Mouse (Mus musculus): Measurements from ENCODE around the gene Gm3625. TPM values are rescaled to one million over a fixed set of nuclear protein-coding genes. Genes with fewer than 3 reads are reported as not detected.
A peak's percentile ranks its signal among the peaks of the same experiment; 100 is the strongest.

Gm3625 gene
- polyA plus RNA-seq, 1 experiment from 2014 or later = not detected

- Histone ChIP-seq H3K4me2 (ENCODE audit: low read depth, low read length) (no peak overlapping the region), H3K9me3 (ENCODE audit: control insufficient read depth, low read length) (no peaks in the 10 kb centered on the region)
- WGBS = 54% methylated on average over 6 of the region's 6 CpGs
Measured at GRCm38 (mm10) chr12:4595055-4595454, 2.3 kb upstream of the Gm3625 start.

DNA sequence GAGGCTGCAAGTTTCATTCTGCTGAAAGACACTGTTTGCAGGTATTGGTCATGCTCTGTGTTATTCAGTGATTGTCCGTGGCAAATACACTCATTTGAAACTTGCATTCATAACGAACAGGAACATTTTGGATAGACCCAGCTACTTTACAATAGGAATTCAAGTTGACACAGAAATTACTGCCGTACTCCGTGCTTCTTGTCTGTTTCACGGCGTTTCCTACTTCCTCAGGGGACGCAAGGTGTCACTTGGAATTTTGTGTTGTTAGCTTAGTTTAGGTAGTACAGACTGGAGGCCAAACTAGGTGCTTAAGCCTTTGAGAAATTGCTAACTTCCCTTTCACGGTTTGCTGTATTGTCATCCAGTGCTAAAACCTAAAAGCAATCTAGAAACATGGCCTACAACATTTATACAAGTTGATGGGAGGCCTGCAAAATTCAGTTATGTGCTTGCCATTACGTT is 1.2 kb upstream of the Gm3625 start:
- 55% methylated on average over 9 of the region's 9 CpGs for WGBS

More at GRCm38 (mm10) chr12:4595055-4595454, 2.3 kb upstream of the Gm3625 start:
- Histone ChIP-seq H3K4me3 (ENCODE audit: low read length) (no peak overlapping the region), H3K9ac (ENCODE audit: low read depth, low read length) (no peak overlapping the region), H3K27ac (ENCODE audit: low read length) (no peak overlapping the region), H3K4me1 (ENCODE audit: control insufficient read depth, insufficient read depth, low read length) (peaks cover 13% of the 10 kb centered on the region), H3K36me3 (ENCODE audit: control insufficient read depth, insufficient read depth, low read length) (no peaks in the 10 kb centered on the region), H3K27me3 (replicated peaks; ENCODE audit: control insufficient read depth, insufficient read depth, low read length) (no peaks in the 10 kb centered on the region)
- no peak for ATAC-seq

DNA sequence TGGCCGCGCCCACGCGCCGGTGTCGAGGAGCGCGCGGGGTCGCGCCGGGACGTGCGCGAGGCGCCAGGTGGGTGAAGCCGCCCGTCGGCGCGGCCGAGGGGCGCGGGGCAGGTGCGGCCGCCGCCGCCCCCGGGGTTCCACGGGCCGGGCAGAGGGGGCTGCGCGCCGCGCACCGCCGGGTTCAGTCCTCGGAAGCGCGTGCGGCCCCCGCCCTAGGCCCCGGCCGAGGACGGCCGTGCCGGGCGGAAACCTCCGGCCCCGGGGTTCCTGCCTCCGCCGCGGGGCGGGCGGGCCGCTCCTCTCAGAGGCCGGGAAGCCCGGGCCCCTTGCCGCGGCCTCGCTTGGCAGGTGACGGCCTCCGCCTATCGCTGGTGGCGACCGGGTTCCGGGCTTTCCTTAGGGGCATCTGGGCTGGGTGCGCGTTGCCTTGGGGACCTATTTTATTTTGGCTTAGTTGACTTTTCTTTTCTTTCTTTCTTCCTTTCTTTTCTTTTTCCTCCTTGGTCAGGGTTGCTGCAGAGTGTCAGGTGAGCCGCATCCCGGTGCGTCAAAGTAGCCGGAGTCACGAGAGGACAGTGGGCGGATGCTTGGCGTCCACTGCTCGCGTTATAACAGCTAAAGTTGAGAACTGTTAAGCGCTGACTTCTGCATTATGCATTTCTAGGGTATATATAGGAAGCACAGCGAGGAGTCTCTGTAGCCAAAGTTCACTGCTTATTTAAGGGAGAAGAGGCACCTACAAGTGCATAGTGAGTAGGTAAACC is 621 bp upstream of the Gm3625 start:
- no peaks in the 10 kb centered on the region for H3K27me3 ChIP-seq (replicated peaks; ENCODE audit: control insufficient read depth, insufficient read depth, low read length)
- peaks cover 8% of the 10 kb centered on the region for H3K4me1 ChIP-seq (ENCODE audit: control insufficient read depth, insufficient read depth, low read length)
- no peaks in the 10 kb centered on the region for H3K9me3 ChIP-seq (ENCODE audit: control insufficient read depth, low read length)
- H3K4me3 ChIP-seq (ENCODE audit: low read length) = peak overlapping the region; percentile 84
- H3K9ac ChIP-seq (ENCODE audit: low read depth, low read length) = peak overlapping the region; percentile 94
- under 1% methylated on average over 61 of the region's 80 CpGs for WGBS
- no peaks in the 10 kb centered on the region for H3K36me3 ChIP-seq (ENCODE audit: control insufficient read depth, insufficient read depth, low read length)
- peak; percentile 90 for ATAC-seq
- H3K4me2 ChIP-seq (ENCODE audit: low read depth, low read length) = peak overlapping the region; percentile 73
- peak overlapping the region; percentile 91 for H3K27ac ChIP-seq (ENCODE audit: low read length)

More for the DNA sequence above, 1.2 kb upstream of the Gm3625 start:
- Histone ChIP-seq H3K36me3 (ENCODE audit: control insufficient read depth, insufficient read depth, low read length) (no peaks in the 10 kb centered on the region), H3K4me1 (ENCODE audit: control insufficient read depth, insufficient read depth, low read length) (peaks cover 11% of the 10 kb centered on the region), H3K27ac (ENCODE audit: low read length) (peak overlapping the region; percentile 91), H3K4me3 (ENCODE audit: low read length) (peak overlapping the region; percentile 84), H3K4me2 (ENCODE audit: low read depth, low read length) (peak overlapping the region; percentile 73), H3K9me3 (ENCODE audit: control insufficient read depth, low read length) (no peaks in the 10 kb centered on the region), H3K27me3 (replicated peaks; ENCODE audit: control insufficient read depth, insufficient read depth, low read length) (no peaks in the 10 kb centered on the region), H3K9ac (ENCODE audit: low read depth, low read length) (peak overlapping the region; percentile 94)
- ATAC-seq = no peak

DNA sequence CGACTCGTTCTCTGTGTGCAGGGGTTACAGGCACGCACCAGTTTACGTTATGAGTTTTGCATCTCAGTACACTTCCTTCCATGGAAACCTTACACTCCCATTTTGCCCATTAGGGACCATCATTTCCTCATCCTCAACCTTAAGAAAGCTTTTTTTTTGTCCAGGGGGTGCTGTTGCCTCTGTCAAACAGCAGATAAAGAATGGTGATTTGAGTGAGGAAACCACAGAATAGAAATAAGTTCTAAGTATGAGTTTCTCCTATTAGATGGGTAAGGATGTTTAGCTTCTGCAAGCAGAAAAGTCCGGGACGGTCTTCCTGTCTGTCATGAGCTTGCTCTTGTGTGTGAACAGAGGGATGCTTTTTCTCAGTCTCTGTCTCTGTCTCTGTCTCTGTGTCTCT is 702 bp downstream of the Gm3625 start:
- Histone ChIP-seq H3K9ac (ENCODE audit: low read depth, low read length) (peak overlapping the region; percentile 94), H3K27ac (ENCODE audit: low read length) (no peak overlapping the region)

GRCm38 (mm10) chr12:4588603-4589002 is 4.1 kb downstream of the Gm3625 start:
- H3K36me3 ChIP-seq (ENCODE audit: control insufficient read depth, insufficient read depth, low read length) = no peaks in the 10 kb centered on the region; the same call in 1 of the 2 replicates
- no peaks in the 10 kb centered on the region for H3K9me3 ChIP-seq (ENCODE audit: control insufficient read depth, low read length)
- WGBS = 74% methylated on average over 3 of the region's 3 CpGs
- no peak for ATAC-seq
- H3K9ac ChIP-seq (ENCODE audit: low read depth, low read length) = no peak overlapping the region
- H3K27ac ChIP-seq (ENCODE audit: low read length) = no peak overlapping the region
- no peak overlapping the region for H3K4me3 ChIP-seq (ENCODE audit: low read length)
- H3K27me3 ChIP-seq (replicated peaks; ENCODE audit: control insufficient read depth, insufficient read depth, low read length) = no peaks in the 10 kb centered on the region
- no peak overlapping the region for H3K4me2 ChIP-seq (ENCODE audit: low read depth, low read length)
- H3K4me1 ChIP-seq (ENCODE audit: control insufficient read depth, insufficient read depth, low read length) = no peaks in the 10 kb centered on the region

More for the DNA sequence above, 702 bp downstream of the Gm3625 start:
- Histone ChIP-seq H3K4me3 (ENCODE audit: low read length) (peak overlapping the region; percentile 84), H3K9me3 (ENCODE audit: control insufficient read depth, low read length) (no peaks in the 10 kb centered on the region), H3K36me3 (ENCODE audit: control insufficient read depth, insufficient read depth, low read length) (no peaks in the 10 kb centered on the region; the same call in 1 of the 2 replicates), H3K27me3 (replicated peaks; ENCODE audit: control insufficient read depth, insufficient read depth, low read length) (no peaks in the 10 kb centered on the region), H3K4me2 (ENCODE audit: low read depth, low read length) (peak overlapping the region; percentile 73; the same call in 1 of the 2 replicates), H3K4me1 (ENCODE audit: control insufficient read depth, insufficient read depth, low read length) (peaks cover 8% of the 10 kb centered on the region)
- no peak for ATAC-seq
- WGBS = 56% methylated on average over 6 of the region's 6 CpGs

DNA sequence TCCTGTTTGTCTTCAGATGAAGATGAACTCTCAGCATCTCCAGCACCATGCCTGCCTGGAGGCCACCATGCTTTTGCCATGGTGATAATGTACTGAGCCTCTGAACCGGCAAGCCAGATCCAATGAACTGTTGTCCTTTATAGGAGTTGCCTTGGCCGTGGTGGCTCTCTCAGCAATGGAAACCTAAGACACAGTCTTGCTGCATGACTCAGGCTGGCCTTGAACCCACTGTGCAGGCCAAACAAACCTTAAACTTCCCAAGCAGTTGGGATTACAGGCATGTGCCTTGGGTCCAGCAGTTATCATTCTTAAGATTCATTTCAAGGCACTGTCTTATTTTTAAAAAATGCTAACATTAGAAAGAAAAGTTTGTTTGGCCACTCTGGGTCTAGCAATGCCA is 4.9 kb downstream of the Gm3625 start:
- H3K27me3 ChIP-seq (replicated peaks; ENCODE audit: control insufficient read depth, insufficient read depth, low read length) = no peaks in the 10 kb centered on the region
- H3K4me1 ChIP-seq (ENCODE audit: control insufficient read depth, insufficient read depth, low read length) = no peaks in the 10 kb centered on the region
- H3K4me2 ChIP-seq (ENCODE audit: low read depth, low read length) = no peak overlapping the region
- H3K27ac ChIP-seq (ENCODE audit: low read length) = no peak overlapping the region
- WGBS = 79% methylated on average over 2 of the region's 2 CpGs
- no peak overlapping the region for H3K9ac ChIP-seq (ENCODE audit: low read depth, low read length)
- H3K4me3 ChIP-seq (ENCODE audit: low read length) = no peak overlapping the region
- H3K9me3 ChIP-seq (ENCODE audit: control insufficient read depth, low read length) = no peaks in the 10 kb centered on the region
- ATAC-seq = no peak
- no peaks in the 10 kb centered on the region; the same call in 1 of the 2 replicates for H3K36me3 ChIP-seq (ENCODE audit: control insufficient read depth, insufficient read depth, low read length)

- Histone ChIP-seq H3K36me3 (ENCODE audit: control insufficient read depth, insufficient read depth, low read length) (no peaks in the 10 kb centered on the region), H3K9me3 (ENCODE audit: control insufficient read depth, low read length) (no peaks in the 10 kb centered on the region), H3K27ac (ENCODE audit: low read length) (no peak overlapping the region), H3K4me3 (ENCODE audit: low read length) (no peak overlapping the region), H3K27me3 (replicated peaks; ENCODE audit: control insufficient read depth, insufficient read depth, low read length) (no peaks in the 10 kb centered on the region), H3K9ac (ENCODE audit: low read depth, low read length) (no peak overlapping the region), H3K4me2 (ENCODE audit: low read depth, low read length) (no peak overlapping the region), H3K4me1 (ENCODE audit: control insufficient read depth, insufficient read depth, low read length) (no peaks in the 10 kb centered on the region)
- no peak for ATAC-seq
Measured at GRCm38 (mm10) chr12:4582326-4582725, 10.4 kb downstream of the Gm3625 start.

- H3K4me3 ChIP-seq (ENCODE audit: low read length) = no peak overlapping the region
- 72% methylated on average over 4 of the region's 4 CpGs for WGBS
- ATAC-seq = peak; percentile 72
Measured at GRCm38 (mm10) chr12:4574065-4574464, 18.7 kb downstream of the Gm3625 start.

DNA sequence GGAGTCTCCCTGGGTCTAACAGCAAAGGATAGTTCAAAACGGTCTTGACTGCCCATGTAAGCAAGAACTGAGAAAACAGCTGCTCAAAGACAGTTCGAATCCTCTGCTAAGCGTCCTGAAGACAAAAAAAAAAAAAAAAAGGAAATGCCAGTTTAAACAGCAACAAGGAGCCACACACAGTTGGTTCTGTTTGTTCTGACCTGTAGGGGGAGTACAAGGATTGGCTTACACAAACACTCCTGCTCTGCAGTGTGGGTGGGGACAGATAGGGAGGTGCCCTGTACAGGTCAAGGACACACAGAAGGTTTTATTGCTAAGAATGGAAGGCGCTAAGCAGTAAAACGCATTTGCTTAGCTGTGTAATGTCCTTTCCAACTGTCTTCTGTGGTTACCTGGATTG is 20.9 kb downstream of the Gm3625 start:
- no peaks in the 10 kb centered on the region; the same call in 1 of the 2 replicates for H3K9me3 ChIP-seq (ENCODE audit: control insufficient read depth, low read length)
- H3K4me2 ChIP-seq (ENCODE audit: low read depth, low read length) = no peak overlapping the region
- H3K36me3 ChIP-seq (ENCODE audit: control insufficient read depth, insufficient read depth, low read length) = no peaks in the 10 kb centered on the region
- H3K27ac ChIP-seq (ENCODE audit: low read length) = no peak overlapping the region
- peak; percentile 94 for ATAC-seq
- no peaks in the 10 kb centered on the region for H3K4me1 ChIP-seq (ENCODE audit: control insufficient read depth, insufficient read depth, low read length)
- H3K9ac ChIP-seq (ENCODE audit: low read depth, low read length) = no peak overlapping the region
- H3K4me3 ChIP-seq (ENCODE audit: low read length) = no peak overlapping the region
- 17% methylated on average over 5 of the region's 5 CpGs for WGBS
- H3K27me3 ChIP-seq (replicated peaks; ENCODE audit: control insufficient read depth, insufficient read depth, low read length) = no peaks in the 10 kb centered on the region

More at GRCm38 (mm10) chr12:4574065-4574464, 18.7 kb downstream of the Gm3625 start:
- Histone ChIP-seq H3K27ac (ENCODE audit: low read length) (no peak overlapping the region), H3K9ac (ENCODE audit: low read depth, low read length) (no peak overlapping the region), H3K27me3 (replicated peaks; ENCODE audit: control insufficient read depth, insufficient read depth, low read length) (no peaks in the 10 kb centered on the region), H3K36me3 (ENCODE audit: control insufficient read depth, insufficient read depth, low read length) (no peaks in the 10 kb centered on the region), H3K4me1 (ENCODE audit: control insufficient read depth, insufficient read depth, low read length) (no peaks in the 10 kb centered on the region), H3K9me3 (ENCODE audit: control insufficient read depth, low read length) (no peaks in the 10 kb centered on the region), H3K4me2 (ENCODE audit: low read depth, low read length) (no peak overlapping the region)
